Mouse (Mus musculus) monocyte, adult 5-6 weeks (primary cell): ENCODE results near the gene Rae1. TPM values are rescaled to one million over a fixed set of nuclear protein-coding genes. Genes with fewer than 3 reads are reported as not detected.
A peak's percentile ranks its signal among the peaks of the same experiment; 100 is the strongest.

Source experiments
- ATAC-seq: fragments of 153-309, 156-312 bp; replicated peaks from 2 replicates; pipeline ENCODE4 v1.8.0; 2017; ENCODE audit warnings: mild to moderate bottlenecking; ENCODE audit not compliant: low TSS enrichment, insufficient number of reproducible peaks, severe bottlenecking, poor library complexity, low FRiP score
- total RNA-seq: library from RNA; stranded (forward); fragments of 200-1000, 200-491, 200-594 nt; gene quantifications from 3 replicates; pipeline ENCODE4 v1.2.3, GENCODE M21; 2017

Gene Rae1
- total RNA-seq, 1 experiment from 2014 or later: 46.6 TPM

- no peak for ATAC-seq
These were observed 42.0 kb downstream of the Rae1 start for GRCm38 (mm10) chr2:173041893-173042292.

- ATAC-seq: no peak
These were observed 42.7 kb downstream of the Rae1 start for GRCm38 (mm10) chr2:173042504-173043162.

GRCm38 (mm10) chr2:173044198-173044970 is 44.5 kb downstream of the Rae1 start:
- no peak for ATAC-seq

- ATAC-seq: peak; percentile 75
These were observed 46.8 kb downstream of the Rae1 start for GRCm38 (mm10) chr2:173046582-173047297.

GRCm38 (mm10) chr2:173047471-173047870 is 47.6 kb downstream of the Rae1 start:
- ATAC-seq: no peak

GRCm38 (mm10) chr2:173048041-173048745 is 48.3 kb downstream of the Rae1 start:
- no peak for ATAC-seq

- ATAC-seq: no peak
These were observed 49.3 kb downstream of the Rae1 start for GRCm38 (mm10) chr2:173049231-173049630.

- no peak for ATAC-seq
These were observed 49.9 kb downstream of the Rae1 start for GRCm38 (mm10) chr2:173049817-173050216.

- no peak for ATAC-seq
These were observed 50.9 kb downstream of the Rae1 start for GRCm38 (mm10) chr2:173050604-173051382.

- ATAC-seq: no peak
These were observed 53.0 kb downstream of the Rae1 start for GRCm38 (mm10) chr2:173052881-173053280.

- ATAC-seq: no peak
These were observed 53.9 kb downstream of the Rae1 start for GRCm38 (mm10) chr2:173053846-173054245.

- no peak for ATAC-seq
These were observed 56.5 kb downstream of the Rae1 start for GRCm38 (mm10) chr2:173056303-173056881.

- no peak for ATAC-seq
These were observed 57.0 kb downstream of the Rae1 start for GRCm38 (mm10) chr2:173056882-173057315.

- no peak for ATAC-seq
These were observed 57.7 kb downstream of the Rae1 start for GRCm38 (mm10) chr2:173057623-173058022.

GRCm38 (mm10) chr2:173058263-173058662 is 58.3 kb downstream of the Rae1 start:
- ATAC-seq: no peak

- ATAC-seq: no peak
These were observed 60.5 kb downstream of the Rae1 start for GRCm38 (mm10) chr2:173060450-173060849.

GRCm38 (mm10) chr2:173061443-173062351 is 61.8 kb downstream of the Rae1 start:
- ATAC-seq: peak; percentile 83
